Mouse (Mus musculus) stomach, embryonic 15.5 days (tissue): ENCODE measurements around the gene Gm20388. TPM values are rescaled to one million over a fixed set of nuclear protein-coding genes. Genes with fewer than 3 reads are reported as not detected.
"Not testable (repeated sequence)": the region's sequence is repeated elsewhere in the genome, so short reads cannot be mapped to it uniquely, and the experiment has no call there.

Experiments
- ATAC-seq: fragments of 200-750 bp; cut with Nextera tagmentation; 2 replicates; pipeline ENCODE4 v1.8.0; 2017; ENCODE audit warnings: low read depth, moderate number of reproducible peaks, moderate TSS enrichment; ENCODE audit not compliant: insufficient read depth, low FRiP score
- H3K27ac ChIP-seq: fragments of 300-500 bp; sonication (generic); 2 replicates; pipeline ENCODE4 v1.5.1; 2015; ENCODE audit warnings: mild to moderate bottlenecking, inconsistent platforms
- H3K27me3 ChIP-seq: fragments of 300-500 bp; sonication (generic); replicated peaks from 2 replicates; pipeline ENCODE4 v1.6.1; 2015; ENCODE audit warnings: inconsistent platforms
- H3K36me3 ChIP-seq: fragments of 300-500 bp; sonication (generic); 2 replicates; pipeline ENCODE4 v1.6.1; 2015; ENCODE audit warnings: inconsistent platforms
- H3K4me1 ChIP-seq: fragments of 300-500 bp; sonication (generic); 2 replicates; pipeline ENCODE4 v1.6.1; 2015; ENCODE audit warnings: inconsistent platforms
- H3K4me2 ChIP-seq: fragments of 300-500 bp; sonication (generic); 2 replicates; pipeline ENCODE4 v1.6.1; 2015; ENCODE audit warnings: mild to moderate bottlenecking, inconsistent platforms
- H3K4me3 ChIP-seq: fragments of 300-500 bp; sonication (generic); replicated peaks from 2 replicates; pipeline ENCODE4 v1.5.1; 2015; ENCODE audit warnings: inconsistent platforms
- H3K9ac ChIP-seq: fragments of 300-500 bp; sonication (generic); 2 replicates; pipeline ENCODE4 v1.6.1; 2015; ENCODE audit warnings: inconsistent platforms
- H3K9me3 ChIP-seq: fragments of 300-500 bp; sonication (generic); 2 replicates; pipeline ENCODE4 v1.6.1; 2016; ENCODE audit warnings: inconsistent platforms
- WGBS: fragments of 180-500 bp; shearing (Covaris S2); methylation state at CpG from one replicate; pipeline ENCODE4 v1.1.7; 2015; 5-methylcytosine and 5-hydroxymethylcytosine counted together
- polyA plus RNA-seq: library from polyadenylated mRNA; unstranded; fragments of >200 nt; fragmentation: Nextera tagmentation; extraction: Ambion mirVana; gene quantifications from 2 replicates; pipeline ENCODE4 v1.2.1, GENCODE M21; 2015

Gm20388 gene
- polyA plus RNA-seq, 1 experiment from 2014 or later = not detected

DNA sequence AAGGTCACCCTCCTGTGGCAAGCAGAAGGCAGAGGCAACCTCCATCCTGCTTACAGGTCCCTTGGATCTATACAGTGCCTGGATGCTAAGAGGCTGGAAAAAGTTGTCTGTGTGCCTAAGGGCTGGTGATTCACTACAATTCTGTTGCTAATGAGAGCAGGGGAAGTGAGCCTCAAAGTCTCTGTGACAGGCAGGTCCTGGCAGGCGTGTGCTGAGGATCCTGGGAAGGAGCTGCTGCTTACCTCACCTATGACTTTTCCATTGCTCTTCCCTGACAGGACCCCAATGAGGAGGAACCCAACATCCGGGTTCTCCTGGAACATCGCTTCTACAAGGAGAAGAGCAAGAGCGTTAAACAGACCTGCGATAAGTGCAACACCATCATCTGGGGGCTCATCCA lies 3543.3 kb downstream of the Gm20388 start:
- WGBS = 86% methylated on average over 5 of the region's 5 CpGs
- H3K27ac ChIP-seq = no peak overlapping the region
- no peak overlapping the region for H3K4me2 ChIP-seq
- H3K4me1 ChIP-seq = no peaks in the 10 kb centered on the region
- H3K9ac ChIP-seq = no peak overlapping the region
- no peaks in the 10 kb centered on the region for H3K9me3 ChIP-seq
- no peaks in the 10 kb centered on the region for H3K27me3 ChIP-seq
- H3K36me3 ChIP-seq = peaks cover 24% of the 10 kb centered on the region
- H3K4me3 ChIP-seq = no peak overlapping the region
- no peak for ATAC-seq

- H3K9ac ChIP-seq = no peak overlapping the region
- 92% methylated on average over 6 of the region's 6 CpGs for WGBS
- H3K27me3 ChIP-seq = no peaks in the 10 kb centered on the region
- no peaks in the 10 kb centered on the region for H3K9me3 ChIP-seq
- H3K4me1 ChIP-seq = no peaks in the 10 kb centered on the region
- H3K36me3 ChIP-seq = peaks cover 25% of the 10 kb centered on the region
- ATAC-seq = no peak
- H3K4me3 ChIP-seq = no peak overlapping the region
- H3K27ac ChIP-seq = no peak overlapping the region
- no peak overlapping the region for H3K4me2 ChIP-seq
These were observed 3543.9 kb downstream of the Gm20388 start for GRCm38 (mm10) chr8:123454559-123454958.

- Histone ChIP-seq H3K4me3 (no peak overlapping the region), H3K9me3 (no peaks in the 10 kb centered on the region), H3K4me2 (no peak overlapping the region), H3K4me1 (no peaks in the 10 kb centered on the region), H3K9ac (no peak overlapping the region), H3K36me3 (peaks cover 6% of the 10 kb centered on the region), H3K27ac (no peak overlapping the region), H3K27me3 (no peaks in the 10 kb centered on the region)
- ATAC-seq = no peak
- WGBS = 87% methylated on average over 4 of the region's 4 CpGs
These were observed 3553.0 kb downstream of the Gm20388 start for GRCm38 (mm10) chr8:123463651-123464050.

DNA sequence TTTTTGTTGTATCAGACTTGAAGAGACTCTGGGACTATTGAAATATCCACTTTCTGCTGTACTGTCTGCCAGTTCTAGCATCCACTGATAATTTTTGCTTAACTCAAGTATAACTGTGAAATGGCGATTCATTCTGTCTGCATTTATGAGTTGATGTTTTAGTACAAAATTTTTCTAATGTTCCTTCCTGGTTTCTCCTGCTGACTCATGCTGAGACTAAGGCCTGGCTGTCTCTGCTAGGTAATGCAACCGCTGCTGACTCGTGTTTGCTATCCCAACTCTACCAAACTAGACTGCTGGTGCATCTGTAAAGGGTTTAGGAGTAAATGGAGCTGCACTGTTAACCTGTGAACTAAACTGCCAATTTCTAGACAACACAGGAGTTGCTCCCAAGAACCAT lies 3556.8 kb downstream of the Gm20388 start:
- 72% methylated on average over 3 of the region's 3 CpGs for WGBS
- no peaks in the 10 kb centered on the region for H3K36me3 ChIP-seq
- H3K4me2 ChIP-seq = no peak overlapping the region
- no peaks in the 10 kb centered on the region for H3K9me3 ChIP-seq
- ATAC-seq = no peak
- no peaks in the 10 kb centered on the region for H3K4me1 ChIP-seq
- no peak overlapping the region for H3K27ac ChIP-seq
- H3K9ac ChIP-seq = no peak overlapping the region
- H3K4me3 ChIP-seq = no peak overlapping the region
- no peaks in the 10 kb centered on the region for H3K27me3 ChIP-seq

- 42% methylated on average over 6 of the region's 6 CpGs for WGBS
- ATAC-seq, H3K36me3 ChIP-seq, H3K9ac ChIP-seq, H3K9me3 ChIP-seq, H3K4me3 ChIP-seq, H3K4me2 ChIP-seq, H3K27me3 ChIP-seq, H3K27ac ChIP-seq, H3K4me1 ChIP-seq: not testable (repeated sequence)
These were observed 3562.3 kb downstream of the Gm20388 start for GRCm38 (mm10) chr8:123472991-123473390.

- not testable (repeated sequence) for H3K36me3 ChIP-seq, H3K4me3 ChIP-seq, H3K9me3 ChIP-seq, H3K27ac ChIP-seq, H3K9ac ChIP-seq, ATAC-seq, H3K4me2 ChIP-seq, H3K27me3 ChIP-seq
- 62% methylated on average over 5 of the region's 5 CpGs for WGBS
- H3K4me1 ChIP-seq = peaks cover 15% of the 10 kb centered on the region
These were observed 3563.9 kb downstream of the Gm20388 start for GRCm38 (mm10) chr8:123474549-123474948.

GRCm38 (mm10) chr8:123476911-123477736 lies 3566.5 kb downstream of the Gm20388 start:
- H3K27ac ChIP-seq = peak overlapping the region; percentile 96; the same call in 1 of the 2 replicates
- peaks cover 15% of the 10 kb centered on the region for H3K4me1 ChIP-seq
- H3K27me3 ChIP-seq = no peaks in the 10 kb centered on the region
- peak overlapping the region; percentile 83 for H3K4me2 ChIP-seq
- WGBS = 8% methylated on average over 33 of the region's 34 CpGs
- ATAC-seq = 0 out of 2 replicates have a peak, but pooled peaks have one; percentile 14
- peak overlapping the region; percentile 82 for H3K4me3 ChIP-seq
- no peaks in the 10 kb centered on the region for H3K9me3 ChIP-seq
- H3K9ac ChIP-seq = peak overlapping the region; percentile 35; the same call in 1 of the 2 replicates
- H3K36me3 ChIP-seq = peaks cover 11% of the 10 kb centered on the region; the same call in 1 of the 2 replicates

DNA sequence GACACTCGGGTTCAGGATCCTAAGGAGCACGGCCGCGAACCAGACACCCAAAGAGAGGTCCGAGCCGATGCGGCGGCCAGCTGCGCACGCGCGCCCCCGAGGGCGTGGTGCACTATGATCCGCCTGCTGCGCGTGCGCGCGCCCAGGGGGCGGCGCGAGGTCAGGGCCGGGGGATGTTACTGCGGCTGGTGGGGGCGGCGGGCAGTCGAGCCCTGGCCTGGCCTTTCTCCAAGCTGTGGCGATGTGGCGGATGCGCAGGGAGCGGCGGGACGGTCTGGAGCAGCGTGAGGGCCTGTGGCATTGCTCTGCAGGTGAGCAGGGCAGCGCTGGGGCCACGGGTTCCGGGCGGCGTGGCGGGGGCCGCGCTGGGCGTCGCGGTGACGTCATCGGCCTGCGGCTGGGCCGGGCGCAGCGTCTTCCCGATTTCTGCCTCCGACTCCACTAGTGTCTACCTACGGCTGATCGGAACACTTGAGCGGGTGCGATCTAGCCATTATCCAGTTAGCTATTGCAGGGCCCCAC lies 3567.2 kb downstream of the Gm20388 start, which contains the start of gene Afg3l1:
Afg3l1 (plus strand) TSS at position 167 of the 522 bp plus-strand sequence.
- WGBS = under 1% methylated on average over 57 of the region's 58 CpGs
- Histone ChIP-seq H3K4me3 (peak within 1 kb of the TSS; percentile 82), H3K27ac (peak within 1 kb of the TSS; percentile 96), H3K27me3 (no peaks in the 10 kb centered on the region), H3K4me2 (peak within 1 kb of the TSS; percentile 83), H3K9ac (peak within 1 kb of the TSS; percentile 67), H3K4me1 (peaks cover 15% of the 10 kb centered on the region), H3K9me3 (no peaks in the 10 kb centered on the region), H3K36me3 (peaks cover 15% of the 10 kb centered on the region; the same call in 1 of the 2 replicates)
- peak; percentile 94 for ATAC-seq

- Histone ChIP-seq H3K4me2 (peak overlapping the region; percentile 83), H3K27me3 (no peaks in the 10 kb centered on the region), H3K9me3 (no peaks in the 10 kb centered on the region), H3K9ac (peak overlapping the region; percentile 67), H3K36me3 (peaks cover 17% of the 10 kb centered on the region), H3K27ac (peak overlapping the region; percentile 96; the same call in 1 of the 2 replicates), H3K4me1 (peaks cover 15% of the 10 kb centered on the region), H3K4me3 (peak overlapping the region; percentile 82)
- no peak for ATAC-seq
- WGBS = 36% methylated on average over 16 of the region's 16 CpGs
These were observed 3568.0 kb downstream of the Gm20388 start for GRCm38 (mm10) chr8:123478456-123479218.

GRCm38 (mm10) chr8:123482627-123483026 lies 3572.0 kb downstream of the Gm20388 start:
- H3K27ac ChIP-seq = no peak overlapping the region
- no peak overlapping the region for H3K4me2 ChIP-seq
- peaks cover 10% of the 10 kb centered on the region; the same call in 1 of the 2 replicates for H3K4me1 ChIP-seq
- peaks cover 46% of the 10 kb centered on the region for H3K36me3 ChIP-seq
- H3K27me3 ChIP-seq = no peaks in the 10 kb centered on the region
- H3K4me3 ChIP-seq = no peak overlapping the region
- no peak overlapping the region for H3K9ac ChIP-seq
- no peak for ATAC-seq
- 86% methylated on average over 7 of the region's 7 CpGs for WGBS
- H3K9me3 ChIP-seq = no peaks in the 10 kb centered on the region

DNA sequence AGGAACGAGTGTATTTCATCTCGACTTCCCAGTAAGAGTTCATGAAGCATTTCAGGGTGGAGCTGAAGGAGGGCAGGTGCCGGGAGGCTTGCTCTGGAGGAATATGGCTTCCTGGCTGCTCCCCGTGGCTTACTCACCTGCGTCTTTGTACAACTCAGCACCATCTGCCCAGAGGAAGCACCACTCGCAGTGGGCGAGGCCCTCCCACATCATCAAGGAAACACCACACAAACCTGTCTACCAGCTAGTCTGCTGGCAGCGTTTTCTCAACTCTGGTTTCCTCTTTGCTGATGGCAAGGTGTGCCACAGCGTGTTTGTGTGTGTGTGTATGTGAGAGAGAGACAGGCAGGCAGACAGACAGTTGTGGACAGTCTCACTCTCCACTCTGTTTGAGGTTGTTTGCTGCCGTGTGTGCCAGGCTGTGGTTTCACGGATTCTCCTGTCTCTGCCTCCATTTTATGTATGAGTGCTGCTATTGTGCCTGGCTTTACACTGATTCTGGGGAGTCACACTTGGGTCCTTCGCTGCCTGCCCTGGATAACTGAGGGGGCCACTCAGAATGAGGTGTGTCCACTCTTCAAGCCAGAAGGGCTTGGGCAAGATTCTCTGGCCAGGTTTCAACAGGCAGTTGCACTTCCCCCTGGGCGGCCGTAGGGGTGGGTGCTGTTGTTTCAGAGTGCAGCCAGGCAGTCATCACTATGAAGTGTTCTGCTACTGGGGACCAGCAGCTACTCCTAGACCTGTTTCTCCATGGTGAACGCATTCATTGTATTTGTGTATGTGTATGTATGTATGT lies 3580.8 kb downstream of the Gm20388 start:
- peaks cover 77% of the 10 kb centered on the region for H3K36me3 ChIP-seq
- H3K27me3 ChIP-seq = no peaks in the 10 kb centered on the region
- ATAC-seq = no peak
- 88% methylated on average over 15 of the region's 15 CpGs for WGBS
- H3K4me1 ChIP-seq = no peaks in the 10 kb centered on the region
- no peak overlapping the region for H3K4me3 ChIP-seq
- no peaks in the 10 kb centered on the region for H3K9me3 ChIP-seq
- H3K4me2 ChIP-seq = no peak overlapping the region
- no peak overlapping the region for H3K9ac ChIP-seq
- H3K27ac ChIP-seq = no peak overlapping the region
